Mouse (Mus musculus) thymus, postnatal 25 days (tissue): ENCODE measurements around the gene Kif28.
"Not testable (repeated sequence)": the region's sequence is repeated elsewhere in the genome, so short reads cannot be mapped to it uniquely, and the experiment has no call there.

Source experiments
- DNase-seq: peaks from one replicate; pipeline ENCODE4 v3.0.0; 2022

The Kif28 gene

DNA sequence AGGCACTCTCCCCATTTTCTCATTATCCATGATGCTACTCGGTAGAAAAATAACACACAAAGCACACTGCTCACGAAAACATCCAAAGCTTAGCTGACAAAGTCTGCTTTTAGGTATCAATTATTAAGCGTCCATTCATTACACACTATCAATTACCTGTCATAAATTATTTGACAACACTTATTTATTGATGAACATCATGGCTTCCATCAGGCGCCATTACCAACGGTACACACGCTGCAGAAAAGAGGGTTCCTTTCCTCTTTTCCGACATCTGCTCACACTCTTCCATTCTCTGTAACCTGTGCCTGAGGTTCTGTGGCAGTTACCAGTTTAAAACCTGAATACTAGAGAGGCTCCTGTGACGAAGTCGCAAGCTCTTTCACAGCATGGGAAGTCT lies at the start of gene Kif28:
TSS of gene Kif28 (minus strand) at position 101 of the 400 bp plus-strand sequence.
- DNase-seq: no peak

DNA sequence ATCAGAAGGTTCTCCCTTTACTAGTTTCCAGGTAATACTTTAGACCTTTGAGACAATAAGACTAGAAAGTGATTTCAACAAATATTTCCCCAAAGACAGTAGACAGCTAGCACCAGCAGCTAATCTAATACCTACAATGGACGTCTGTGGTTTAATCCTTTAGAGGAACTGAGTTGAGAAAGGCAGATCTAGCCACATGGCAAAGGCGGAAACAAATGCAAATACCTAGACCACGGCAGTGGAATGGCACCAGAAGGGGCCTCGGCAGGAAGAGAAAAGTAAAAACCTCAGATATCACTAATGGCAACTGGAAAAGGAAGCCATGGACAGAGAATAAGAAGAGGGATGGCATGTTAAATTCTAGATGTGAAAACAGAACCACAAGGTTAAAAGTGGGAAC lies 42.2 kb upstream of the Kif28 start:
- DNase-seq: no peak

DNA sequence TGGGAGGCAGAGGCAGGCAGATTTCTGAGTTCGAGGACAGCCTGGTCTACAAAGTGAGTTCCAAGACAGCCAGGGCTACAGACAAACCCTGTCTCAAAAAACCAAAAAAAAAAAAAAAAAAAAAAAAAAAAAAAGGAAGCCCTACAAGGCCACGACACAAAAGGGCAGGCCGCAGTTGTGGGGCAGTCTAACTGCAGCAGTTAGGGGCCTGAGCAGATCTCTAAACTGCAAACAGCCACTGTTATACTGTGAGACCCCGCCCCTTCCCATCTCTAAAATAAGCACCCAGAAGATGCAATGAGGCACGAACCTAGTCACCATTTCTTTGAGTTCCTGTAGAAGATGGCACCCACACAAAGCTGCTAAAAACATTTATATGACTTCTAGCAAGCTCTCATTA lies 40.4 kb upstream of the Kif28 start:
- no peak for DNase-seq

DNA sequence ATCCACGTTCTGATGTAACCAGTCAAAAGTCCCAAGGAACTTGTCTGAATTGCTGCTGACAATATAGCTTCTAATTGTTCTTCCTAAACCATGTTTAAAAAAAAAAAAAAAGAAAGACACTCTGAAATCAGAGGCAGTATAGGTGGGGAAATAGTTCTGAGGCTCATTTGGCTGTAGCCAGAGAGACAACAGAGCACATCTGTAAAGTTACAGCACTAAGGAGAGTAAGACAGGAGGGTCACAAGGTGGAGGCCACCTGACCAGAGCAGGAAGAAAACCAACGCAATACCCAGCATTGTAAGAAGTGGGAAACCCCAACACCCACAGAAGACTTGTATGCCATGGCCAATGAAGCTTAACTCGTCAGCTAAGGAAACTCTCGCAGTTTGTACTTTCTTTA lies 39.0 kb upstream of the Kif28 start:
- no peak for DNase-seq

DNA sequence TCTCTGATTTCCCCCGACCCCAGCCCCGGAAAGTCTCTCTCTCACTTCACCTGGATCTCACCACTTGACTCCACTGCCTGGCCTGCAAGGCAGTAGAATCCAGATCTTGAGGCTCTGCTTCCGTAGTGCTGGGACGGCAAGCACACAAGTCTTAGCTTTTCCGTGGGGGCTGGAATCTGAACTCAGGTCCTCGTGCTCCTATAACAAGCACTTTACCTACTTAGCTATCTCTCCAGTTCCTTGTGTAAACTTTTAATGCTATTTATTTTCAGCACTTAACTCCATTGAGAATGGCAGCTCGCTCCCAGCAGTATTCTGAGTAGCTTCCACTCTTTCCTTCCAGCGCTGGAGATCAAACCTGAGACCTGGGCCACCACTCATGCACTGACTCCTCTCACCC lies 31.8 kb upstream of the Kif28 start:
- no peak for DNase-seq

DNA sequence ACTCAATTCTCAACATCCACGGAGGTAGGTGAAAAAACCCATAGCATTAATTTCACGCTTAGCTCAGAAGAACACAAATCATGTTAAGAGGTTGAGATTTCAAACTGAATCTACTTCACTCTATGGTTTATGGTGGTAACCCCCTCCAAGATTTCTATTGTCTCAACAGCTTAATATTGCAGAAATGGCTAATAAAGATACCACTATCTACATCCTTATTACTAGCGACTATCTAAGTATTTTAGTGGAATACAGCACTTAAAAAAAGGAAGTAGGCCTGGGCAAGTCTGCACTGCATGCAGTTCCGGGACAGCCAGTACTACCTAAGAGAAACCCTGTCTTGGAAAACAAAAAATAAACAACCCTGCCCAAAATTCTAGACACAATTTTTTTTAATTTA lies 15.5 kb upstream of the Kif28 start:
- DNase-seq: no peak

DNA sequence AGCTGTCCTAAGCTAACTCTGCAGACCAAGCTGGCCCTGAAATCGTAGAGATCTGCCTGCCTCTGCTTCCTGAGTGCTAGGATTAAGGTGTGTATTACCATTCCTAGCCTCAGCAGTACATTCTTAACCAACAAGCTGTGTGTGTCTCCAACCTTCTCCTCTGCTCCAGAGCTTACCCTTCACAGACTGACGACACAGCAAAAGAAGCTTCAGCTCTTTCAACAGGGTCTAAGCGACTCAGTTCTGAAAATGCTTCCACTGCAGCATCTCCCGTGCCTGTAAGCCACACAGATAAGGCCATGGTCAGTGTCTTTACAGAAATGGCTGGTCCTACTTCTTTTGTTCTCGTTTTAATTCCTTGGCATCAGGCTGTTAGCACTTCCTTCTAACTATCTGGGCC lies 15.0 kb upstream of the Kif28 start:
- no peak for DNase-seq

DNA sequence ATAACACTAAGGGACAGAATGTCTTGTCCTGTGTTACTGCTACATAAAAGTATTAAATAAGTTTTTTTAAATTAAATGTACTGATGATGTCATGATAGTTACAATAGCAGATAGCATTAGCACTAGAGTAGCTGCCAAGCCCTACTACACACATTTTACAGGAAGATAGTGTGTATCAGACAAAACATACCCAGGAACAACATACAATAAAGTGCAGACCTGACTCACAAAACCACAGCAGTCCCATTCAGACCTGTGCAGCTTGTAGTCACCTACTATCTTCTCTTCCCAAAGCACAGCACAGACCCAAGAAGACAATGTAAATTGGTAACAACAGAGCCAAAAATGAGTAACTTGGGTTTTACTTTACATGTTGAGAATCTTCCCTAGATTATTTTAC lies 11.4 kb upstream of the Kif28 start:
- DNase-seq: no peak

DNA sequence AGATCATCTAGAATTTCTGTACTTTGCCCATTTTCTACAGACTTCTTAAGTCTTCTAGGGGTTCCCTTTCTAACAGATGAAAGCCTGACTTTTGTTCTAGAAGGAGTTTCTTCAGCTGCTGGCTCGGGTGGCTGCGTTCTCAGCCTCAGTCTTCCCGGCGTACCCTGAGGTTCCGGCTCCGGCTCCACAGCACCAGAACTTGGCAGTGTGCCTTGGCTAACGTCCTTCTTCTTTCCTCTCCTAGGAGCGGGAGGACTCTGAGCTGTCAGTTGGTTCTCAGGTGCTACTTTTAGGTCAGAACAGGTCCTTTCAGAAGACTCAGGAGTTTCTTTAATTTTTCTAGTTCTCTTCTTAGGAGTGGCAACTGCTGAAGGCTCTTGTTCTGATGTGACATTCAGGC lies 7.9 kb upstream of the Kif28 start:
- DNase-seq: no peak

DNA sequence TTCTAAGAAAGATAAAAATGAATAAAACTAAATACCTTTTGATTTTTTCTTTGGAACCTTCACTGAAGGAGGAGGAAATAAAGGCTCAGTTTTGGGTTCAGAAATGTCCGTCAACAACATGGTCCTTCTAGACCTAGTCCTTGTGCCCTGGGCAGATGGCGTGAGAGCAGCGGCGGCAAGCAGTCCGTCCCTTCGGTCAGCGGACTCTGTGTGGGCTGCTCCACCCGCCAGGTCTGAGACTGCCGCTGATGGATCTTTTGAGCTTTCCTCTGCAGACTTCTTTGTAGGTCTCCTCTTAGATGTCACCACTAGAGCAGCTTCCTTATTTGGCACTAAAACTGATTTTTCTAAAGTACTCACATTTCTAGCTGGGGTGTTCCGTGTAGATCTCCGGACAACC lies 7.2 kb upstream of the Kif28 start:
- DNase-seq: no peak

DNA sequence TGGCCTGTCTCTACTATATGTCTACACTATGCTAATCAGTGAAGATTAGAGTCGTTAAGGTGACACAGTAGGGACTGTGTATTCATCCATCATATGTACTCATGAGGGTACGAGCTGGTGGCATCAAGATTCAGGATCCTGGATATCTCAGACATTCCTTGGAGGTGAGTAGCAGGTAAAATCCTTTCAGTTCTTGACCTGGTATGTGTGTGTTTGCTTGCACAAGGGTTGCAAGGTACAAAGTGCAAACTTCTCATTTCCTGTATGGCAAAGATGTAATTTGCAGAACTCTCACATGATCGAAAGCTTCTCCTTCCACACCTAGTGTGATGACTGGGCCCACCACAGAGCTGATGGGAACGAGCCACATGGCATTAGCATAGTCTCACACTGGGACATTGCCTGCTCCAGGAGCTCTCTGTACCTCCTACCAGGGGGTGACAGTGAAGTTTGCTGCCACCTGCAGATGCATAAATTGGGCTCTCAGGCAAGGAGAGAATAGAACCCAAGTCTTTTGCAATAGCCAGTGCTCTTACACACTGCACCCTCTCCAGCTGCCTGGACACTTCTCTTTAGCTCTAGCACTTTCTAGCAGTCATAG lies 1.4 kb downstream of the Kif28 start:
- no peak for DNase-seq

DNA sequence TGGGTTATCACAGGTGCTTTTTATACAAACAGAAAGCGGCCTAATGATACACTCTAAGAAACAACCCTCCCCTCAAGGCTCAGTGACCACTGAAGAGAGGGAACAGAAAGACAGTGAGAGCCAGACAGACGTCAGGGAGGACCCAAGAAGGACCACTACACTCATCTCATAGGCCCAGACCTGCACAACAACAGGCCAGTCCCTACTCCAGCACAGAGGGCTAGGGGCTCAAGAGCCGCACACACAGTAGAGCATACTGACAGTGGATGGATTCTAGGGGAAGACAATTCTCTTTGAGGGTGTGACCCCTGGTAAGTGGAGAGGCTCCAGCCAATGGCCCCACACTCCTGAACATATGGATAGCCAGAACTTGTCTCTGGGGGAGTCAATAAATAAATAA lies 8.6 kb downstream of the Kif28 start:
- no peak for DNase-seq

DNA sequence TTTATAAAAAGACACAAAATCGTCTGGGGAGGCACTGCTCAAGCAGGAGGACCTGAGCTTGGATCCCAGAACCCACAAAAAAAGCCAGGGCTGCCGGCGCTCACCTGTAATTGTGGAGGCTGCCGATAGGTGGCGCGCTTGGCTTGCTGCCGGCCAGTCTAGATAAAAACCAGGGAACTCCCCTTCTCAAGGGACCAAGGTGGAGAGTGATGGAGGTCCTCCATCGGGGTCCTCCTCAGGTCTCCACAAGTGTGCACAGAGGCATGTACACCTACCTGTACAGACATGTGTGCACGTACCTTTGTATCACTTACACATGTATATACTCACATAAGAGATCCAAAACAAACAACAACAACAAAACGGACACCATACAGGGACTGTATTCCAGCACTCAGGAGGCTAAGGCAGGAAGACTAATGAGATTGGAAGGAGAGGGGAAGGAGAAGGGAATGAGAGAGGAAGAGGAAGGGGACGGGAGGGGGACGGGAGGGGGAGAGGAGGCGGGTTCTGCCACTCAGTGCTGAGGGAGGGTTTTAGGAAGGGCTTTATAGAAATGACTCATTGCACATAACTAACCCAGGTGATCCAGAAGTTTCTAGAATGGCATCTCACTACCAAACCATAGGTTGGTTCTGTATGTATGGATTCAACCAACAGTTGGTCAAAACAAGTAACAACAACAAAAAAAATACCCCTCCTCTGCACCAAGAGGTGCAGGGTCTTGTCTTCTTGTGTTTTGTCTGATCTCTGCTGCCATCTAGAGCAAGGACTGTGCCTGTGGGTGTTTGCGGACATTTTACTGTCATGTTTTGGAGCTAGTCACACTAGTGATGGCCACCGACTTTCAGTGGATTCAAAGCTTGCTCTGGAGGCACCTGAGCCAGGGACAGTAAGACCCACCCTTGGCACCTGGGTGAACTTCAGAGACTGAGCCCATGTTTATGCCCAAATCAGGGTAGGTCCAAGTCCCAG lies 10.3 kb downstream of the Kif28 start:
- DNase-seq: peak; percentile 75

DNA sequence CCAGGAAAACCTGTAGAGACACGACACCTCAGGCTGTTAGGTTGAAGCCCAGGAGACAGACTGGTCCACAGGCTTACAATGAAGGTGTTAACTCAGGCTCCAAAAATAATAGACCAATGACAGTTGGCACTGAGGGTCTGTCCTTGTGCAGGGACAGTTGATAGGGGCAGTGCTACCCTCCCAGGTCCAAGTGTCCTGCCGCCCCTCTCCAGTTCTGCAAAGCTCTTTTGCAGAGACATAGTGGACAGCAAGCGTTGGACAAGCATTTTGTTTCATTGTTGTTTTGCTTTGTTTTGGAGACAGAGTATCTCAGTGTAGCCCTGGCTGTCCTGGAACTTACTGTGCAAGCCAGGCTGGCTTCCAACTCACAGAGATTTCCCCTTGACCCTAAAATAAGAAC lies 13.7 kb downstream of the Kif28 start:
- DNase-seq: no peak

DNA sequence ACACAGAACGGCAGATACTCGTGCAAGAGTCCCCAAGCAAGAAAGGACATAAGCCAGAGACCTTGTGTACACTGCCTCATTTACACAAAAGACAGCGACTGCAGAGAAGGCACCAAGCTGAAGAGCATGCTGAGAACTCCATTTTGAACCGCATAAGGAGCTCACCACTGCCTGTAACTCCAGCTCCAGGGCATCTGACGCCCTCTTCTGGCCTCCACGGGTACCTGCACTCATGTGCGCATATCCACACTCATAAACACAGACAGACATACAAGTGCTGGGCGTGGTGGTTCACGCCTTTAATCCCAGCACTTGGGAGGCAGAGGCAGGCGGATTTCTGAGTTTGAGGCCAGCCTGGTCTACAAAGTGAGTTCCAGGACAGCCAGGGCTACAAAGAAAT lies 16.4 kb downstream of the Kif28 start:
- DNase-seq: no peak

DNA sequence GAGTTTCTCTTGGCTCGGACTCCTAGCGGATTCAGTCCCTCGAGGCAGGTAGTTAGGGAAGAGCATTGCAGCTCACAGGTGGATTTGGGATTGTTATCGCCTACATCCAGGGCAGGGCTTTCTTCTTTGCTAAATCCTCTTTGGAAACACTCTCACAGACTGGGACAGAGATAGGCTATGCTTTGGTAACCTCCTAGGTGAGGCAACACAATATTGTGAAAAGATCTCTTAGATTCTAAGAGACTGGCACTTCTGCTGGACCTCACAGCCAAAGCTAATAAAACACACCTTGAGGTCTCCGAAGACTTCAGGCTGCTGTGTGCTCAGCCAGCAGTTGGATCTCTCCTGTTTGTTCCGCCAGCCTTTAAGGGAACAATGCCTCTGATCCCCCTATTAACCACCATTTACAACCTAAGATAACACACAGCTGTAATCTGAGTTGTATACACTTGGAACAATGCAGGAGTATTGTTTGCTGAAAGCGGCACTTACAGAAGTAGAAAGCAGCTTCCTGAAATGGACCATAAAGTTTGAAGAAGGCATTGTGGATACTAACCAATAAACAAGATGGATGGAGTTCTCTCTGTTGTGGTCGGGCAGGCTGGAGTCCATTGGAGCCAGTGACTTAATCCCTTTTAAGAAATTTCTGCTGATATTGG lies 22.1 kb downstream of the Kif28 start:
- no peak for DNase-seq

DNA sequence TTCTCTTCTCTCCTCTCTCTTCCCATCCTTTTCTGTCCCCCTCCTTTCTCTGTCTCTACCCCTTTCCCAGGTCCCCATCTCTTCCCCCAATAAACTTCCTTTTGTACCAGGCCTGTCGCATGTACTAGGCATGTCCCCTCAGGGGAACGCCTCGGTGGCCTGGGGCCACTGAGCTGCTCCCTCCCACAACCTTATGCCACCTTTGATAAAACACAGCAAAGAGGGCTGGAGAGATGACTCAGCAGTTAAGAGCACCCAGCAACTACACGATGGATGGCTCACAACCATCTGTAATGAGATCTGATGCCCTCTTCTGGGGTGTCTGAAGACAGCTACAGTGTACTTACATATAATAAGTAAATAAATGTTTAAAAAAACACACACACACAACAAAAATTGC lies 29.3 kb downstream of the Kif28 start:
- DNase-seq: no peak

DNA sequence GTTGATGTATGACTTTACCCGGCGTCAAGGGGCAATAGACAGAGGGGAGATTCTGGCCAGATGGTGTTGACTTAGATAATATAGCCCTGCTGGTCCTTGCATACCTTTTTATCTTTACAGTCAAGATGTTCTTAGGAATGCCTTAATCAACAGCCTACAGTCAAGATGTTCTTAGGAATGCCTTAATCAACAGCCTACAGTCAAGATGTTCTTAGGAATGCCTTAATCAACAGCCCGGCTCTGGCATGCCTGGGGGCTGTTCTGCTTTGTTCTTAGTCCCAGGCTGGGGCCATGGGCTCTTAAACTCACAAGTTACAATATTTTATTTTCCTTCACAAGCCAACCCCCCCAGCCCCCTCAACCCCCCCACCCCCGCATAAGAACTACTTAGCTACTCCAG lies 29.8 kb downstream of the Kif28 start:
- DNase-seq: not testable (repeated sequence)

DNA sequence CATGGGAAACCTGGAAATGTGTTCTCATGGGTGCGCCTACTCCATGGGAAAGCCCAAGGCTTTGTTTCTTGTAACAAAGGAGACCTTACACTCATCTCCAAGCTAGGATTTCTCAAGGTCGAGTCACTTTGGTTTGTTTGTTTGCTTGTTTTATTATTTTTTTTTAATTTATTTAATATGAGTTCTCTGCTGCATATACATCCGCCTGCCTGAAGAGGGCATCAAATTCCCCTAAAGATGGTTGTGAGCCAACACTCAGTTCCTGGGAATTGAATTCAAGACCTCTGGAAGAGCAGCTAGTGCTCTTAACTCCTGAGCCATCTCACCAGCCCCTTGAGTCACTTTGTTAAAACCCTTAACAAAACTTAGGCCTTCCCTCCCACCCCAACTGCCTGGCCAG lies 31.7 kb downstream of the Kif28 start:
- DNase-seq: no peak

DNA sequence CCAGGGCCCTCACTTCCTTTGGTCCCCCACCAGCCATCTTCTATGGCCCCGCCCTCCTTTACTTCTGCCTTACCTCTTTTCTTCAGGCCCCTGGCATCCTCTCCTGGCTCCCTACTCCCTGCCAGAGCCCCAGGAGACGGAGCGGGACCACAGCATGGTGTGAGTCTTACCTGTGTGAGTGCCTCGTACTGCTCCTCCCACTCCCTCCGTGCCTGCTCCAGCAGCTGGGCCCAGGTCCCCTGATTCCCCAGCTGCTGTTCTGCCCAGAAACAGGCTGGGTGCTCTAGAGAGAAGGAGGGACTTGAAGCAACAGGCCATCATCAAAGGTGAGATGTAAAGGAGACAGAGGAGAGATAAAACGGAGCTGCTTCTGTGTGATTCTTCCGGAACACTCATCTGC lies 32.4 kb downstream of the Kif28 start:
- no peak for DNase-seq

DNA sequence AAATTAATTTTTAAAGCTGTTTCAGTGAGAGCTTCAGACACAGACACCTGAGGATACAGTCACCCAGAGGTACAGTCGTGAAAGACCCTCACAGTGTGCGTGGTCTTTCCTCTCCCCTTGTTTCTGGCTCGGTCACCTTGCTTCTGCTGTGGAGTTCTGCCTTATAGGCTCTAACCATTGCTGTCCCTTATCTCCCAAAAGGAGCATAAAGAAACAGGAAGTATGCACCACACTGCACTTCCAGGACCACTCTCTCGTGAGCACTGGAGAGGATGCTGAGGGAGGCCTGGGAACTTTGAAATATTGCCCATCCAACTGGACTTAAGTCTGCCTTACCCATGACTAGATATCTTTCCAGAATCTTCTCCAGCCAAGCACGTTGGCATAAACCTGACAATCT lies 34.3 kb downstream of the Kif28 start:
- DNase-seq: no peak

DNA sequence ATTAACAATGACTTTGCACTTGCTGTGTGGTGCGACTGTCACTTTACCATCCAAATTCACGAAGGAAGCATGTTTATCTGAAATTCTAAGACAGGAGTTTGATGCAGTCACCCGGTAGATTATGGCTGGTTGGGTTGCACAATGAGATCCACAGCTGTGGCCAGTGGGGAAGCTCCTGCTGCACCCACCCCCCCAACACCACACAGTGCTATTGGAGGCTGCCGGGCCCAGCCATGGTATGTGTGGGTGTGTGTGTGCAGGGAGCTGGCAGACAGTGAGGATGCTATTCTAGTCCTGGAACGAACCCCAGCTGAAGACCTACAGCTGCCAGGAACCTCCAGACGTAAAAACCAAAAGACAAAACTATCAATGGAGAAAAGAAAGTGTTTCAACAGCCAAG lies 35.7 kb downstream of the Kif28 start:
- no peak for DNase-seq

DNA sequence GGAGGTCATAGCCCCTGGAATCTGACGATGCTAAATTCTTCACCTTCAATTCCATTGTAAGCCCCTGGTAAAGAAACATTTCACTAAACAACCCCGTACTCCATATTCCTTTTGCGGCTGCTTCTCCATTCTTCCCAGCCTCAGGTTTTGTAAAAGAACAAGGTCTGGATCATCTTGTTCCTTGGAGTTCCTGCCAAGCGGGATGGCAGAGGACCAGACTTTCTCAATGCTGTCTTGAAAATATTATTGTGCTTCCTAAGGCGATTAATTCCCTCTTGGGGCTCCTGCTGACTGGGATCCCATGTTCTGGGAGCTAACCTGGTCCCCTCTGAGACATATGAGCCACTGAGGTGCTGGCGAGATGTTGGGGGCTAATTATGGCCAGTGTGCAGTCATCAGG lies 39.9 kb downstream of the Kif28 start:
- DNase-seq: no peak

DNA sequence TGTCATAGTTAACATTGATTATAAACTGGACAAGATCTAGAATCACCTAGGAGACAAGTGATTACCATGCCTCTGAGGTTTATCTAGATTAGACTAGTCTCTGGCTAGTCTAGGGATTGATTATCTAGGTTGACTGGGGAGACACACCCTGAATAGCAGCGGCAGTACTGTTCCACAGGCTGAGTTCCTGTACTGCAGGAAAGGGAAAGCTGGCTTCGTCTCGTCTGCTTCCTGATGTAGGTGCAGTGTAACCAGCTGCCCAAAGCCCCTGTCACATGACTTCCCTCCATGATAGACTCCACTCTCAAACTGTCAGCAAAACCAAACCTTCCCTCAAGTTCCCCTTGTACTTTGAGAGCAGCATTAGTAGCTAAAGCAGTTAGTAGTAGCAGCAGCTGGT lies 40.9 kb downstream of the Kif28 start:
- DNase-seq: no peak
